Mouse (Mus musculus) embryo, embryonic 11 days (tissue): ENCODE measurements at regions not wholly inside any gene's neighbourhood (a gene's known extent, or its start where the extent isn't known, plus 50 kb on each side); places are given as distances from the start of the nearest gene placed in this dataset.
A peak's percentile ranks its signal among the peaks of the same experiment; 100 is the strongest.

Source experiments
- DNase-seq: peaks from one replicate; pipeline ENCODE4 v3.0.0-alpha.2; 2015

- no peak for DNase-seq
These were observed 54.8 kb downstream of the 1700122O11Rik start for GRCm38 (mm10) chr17:47983286-47983685.

DNA sequence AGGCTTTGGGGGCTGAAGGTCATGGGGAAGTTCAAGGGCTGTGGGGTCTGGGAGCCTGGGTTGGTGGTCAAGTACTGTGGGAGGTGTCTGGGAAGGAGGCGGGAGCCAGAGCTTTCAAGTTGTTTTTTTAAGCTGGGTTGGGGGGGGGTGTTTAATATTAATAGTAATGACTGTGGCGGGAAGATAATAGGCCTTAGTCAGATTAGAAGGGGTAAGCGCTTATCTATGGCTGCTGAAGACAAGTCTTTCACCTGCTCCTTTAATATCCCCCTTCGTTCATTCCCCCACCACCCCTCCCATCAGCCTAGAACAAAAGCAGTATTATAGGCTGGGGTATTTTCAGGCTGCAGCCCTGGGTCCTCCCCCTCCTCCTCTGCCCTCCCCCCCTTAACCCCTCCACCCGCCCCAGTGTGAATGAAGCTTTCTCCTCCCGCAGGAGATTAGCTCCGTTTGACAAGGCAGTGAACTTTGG lies 56.5 kb downstream of the 1700122O11Rik start:
- peak; percentile 76 for DNase-seq

GRCm38 (mm10) chr17:47979266-47979665 lies 54.8 kb upstream of the Foxp4 start:
- DNase-seq, result no peak

GRCm38 (mm10) chr17:47978404-47979030 lies 54.1 kb upstream of the Foxp4 start:
- DNase-seq, result peak; percentile 71

DNA sequence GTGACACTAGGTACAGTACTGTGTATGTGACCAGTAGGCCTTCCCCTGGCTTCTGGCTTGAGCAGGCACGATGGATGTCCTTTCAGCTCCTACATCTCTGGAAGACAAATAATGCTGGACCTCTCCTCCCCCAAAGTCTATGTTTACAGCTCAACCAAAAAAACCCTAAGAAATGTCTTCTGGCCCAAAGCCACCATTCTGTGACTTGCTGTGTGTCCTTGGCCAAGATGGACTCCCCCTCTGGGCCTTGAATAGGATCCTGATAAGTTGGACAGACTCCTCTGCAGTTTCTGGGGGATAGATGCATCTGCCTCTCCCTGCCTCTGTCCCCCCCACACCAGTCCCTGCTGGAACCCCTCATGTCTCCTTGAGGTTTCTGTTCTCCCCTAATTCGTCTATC lies 53.6 kb upstream of the Foxp4 start:
- DNase-seq, result no peak

GRCm38 (mm10) chr17:47976999-47977357 lies 52.5 kb upstream of the Foxp4 start:
- DNase-seq, result no peak

GRCm38 (mm10) chr17:47976061-47976998 lies 51.9 kb upstream of the Foxp4 start:
- DNase-seq, result peak; percentile 84

DNA sequence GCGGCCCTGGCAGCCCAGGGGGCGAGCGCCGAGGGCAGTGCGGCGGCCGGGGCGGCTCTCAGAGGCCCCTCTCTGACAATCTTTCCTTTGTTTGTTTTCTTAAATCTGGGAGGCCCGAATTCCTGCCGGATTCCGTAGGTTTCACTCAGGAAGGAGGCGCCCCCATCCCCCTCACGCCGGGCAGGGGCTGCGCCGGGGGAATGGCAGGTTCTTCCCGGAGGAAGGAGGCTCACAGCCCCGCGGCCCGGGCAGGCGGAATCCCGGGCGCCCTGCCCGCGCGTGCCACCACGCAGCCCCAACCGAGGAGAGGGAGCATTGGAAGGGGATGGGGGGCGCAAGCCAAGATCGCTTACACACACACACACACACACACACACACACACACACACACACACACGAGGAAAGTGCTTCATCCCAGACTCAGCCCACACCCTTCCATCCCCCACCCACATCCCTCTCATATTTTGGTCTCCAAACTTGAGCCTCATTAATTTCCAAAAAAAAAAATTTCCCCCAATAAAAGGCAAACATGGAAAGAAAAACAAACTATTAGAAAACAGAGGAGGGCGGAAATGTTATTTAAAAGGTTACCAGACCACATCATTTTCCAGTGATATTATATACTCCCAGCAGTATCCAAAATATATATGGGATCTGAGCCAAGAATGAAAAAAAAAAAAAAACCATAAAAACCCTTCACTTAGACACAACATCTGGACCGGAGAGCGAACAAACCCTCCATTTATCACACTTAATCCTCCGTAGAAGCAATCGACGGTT lies 51.0 kb upstream of the Foxp4 start:
- DNase-seq, result peak; percentile 83

DNA sequence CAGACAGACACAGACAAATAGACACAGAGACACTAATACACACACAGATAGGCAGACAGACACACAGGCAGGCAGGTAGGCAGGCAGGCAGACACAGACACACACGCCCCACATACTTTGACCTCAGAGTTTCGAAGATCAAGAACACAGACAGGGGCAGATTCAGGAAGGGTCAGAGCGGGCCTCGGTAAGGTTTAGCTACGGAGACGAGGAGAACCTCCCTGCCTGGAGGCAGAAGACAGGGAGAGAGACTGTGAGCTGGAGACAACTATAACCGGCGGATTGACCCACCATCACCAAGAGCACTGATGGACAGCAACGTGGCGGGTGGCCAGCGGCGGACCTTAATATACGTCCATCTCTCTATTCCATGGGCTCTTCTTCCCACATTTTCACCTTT lies 50.1 kb upstream of the Foxp4 start:
- peak; percentile 34 for DNase-seq
